24 mouse cellular contexts compared by ENCODE assay signal in genomic region chr10:36248451-36248850, GRCm38 (mm10).
"Had no signal": no experiment of that assay in that cellular context is flagged by ENCODE, and none has a peak within 500 bp of the region (broad histone marks: within the 10 kb centered on the region; RNA-seq: fewer than 3 reads in every experiment).

No protein-coding gene starts in this region.

- H3K9ac ChIP-seq: limb, embryonic 13.5 days; liver, embryonic 12.5 days; liver, embryonic 15.5 days; lung, embryonic 15.5 days; neural tube, embryonic 12.5 days; neural tube, embryonic 15.5 days had no signal

- H3K4me2 ChIP-seq: limb, embryonic 13.5 days; liver, embryonic 12.5 days; liver, embryonic 15.5 days; lung, embryonic 15.5 days; midbrain, embryonic 11.5 days; neural tube, embryonic 12.5 days; neural tube, embryonic 15.5 days had no signal

- H3K36me3 ChIP-seq: limb, embryonic 10.5 days; limb, embryonic 13.5 days; liver, embryonic 12.5 days; liver, embryonic 15.5 days; lung, embryonic 15.5 days; neural tube, embryonic 12.5 days; neural tube, embryonic 15.5 days had no signal

- H3K9me3 ChIP-seq: limb, embryonic 10.5 days; limb, embryonic 13.5 days; liver, embryonic 12.5 days; liver, embryonic 15.5 days; lung, embryonic 15.5 days; megakaryocyte, embryonic 14.5 days; neural tube, embryonic 12.5 days; neural tube, embryonic 15.5 days had no signal

- H3K4me1 ChIP-seq: limb, embryonic 10.5 days; limb, embryonic 13.5 days; liver, embryonic 12.5 days; liver, embryonic 15.5 days; lung, embryonic 15.5 days; neural tube, embryonic 12.5 days; neural tube, embryonic 15.5 days had no signal

- H3K4me3 ChIP-seq: layer of hippocampus, adult 2 months; limb, embryonic 10.5 days; limb, embryonic 13.5 days; liver, embryonic 12.5 days; liver, embryonic 15.5 days; lung, embryonic 15.5 days; megakaryocyte, embryonic 14.5 days; neural tube, embryonic 12.5 days; neural tube, embryonic 15.5 days had no signal

- ATAC-seq: liver, embryonic 12.5 days had no signal

- H3K27me3 ChIP-seq: limb, embryonic 13.5 days; liver, embryonic 12.5 days; liver, embryonic 15.5 days; lung, embryonic 15.5 days; megakaryocyte, embryonic 14.5 days; neural tube, embryonic 12.5 days; neural tube, embryonic 15.5 days had no signal

- DNase-seq: kidney, postnatal 25 days; layer of hippocampus, adult 9-11 months; liver; lung, adult 18-20 months; lung, postnatal 10 days; lung, postnatal 36 days; midbrain, embryonic 14.5 days; right cerebral cortex, adult 18-20 months; right cerebral cortex, postnatal 14 days; right cerebral cortex, postnatal 4 days; thymus, adult 2 months; thymus, postnatal 14 days had no signal

- H3K27ac ChIP-seq: kidney, postnatal 0 days; layer of hippocampus, adult 2 months; limb, embryonic 10.5 days; limb, embryonic 13.5 days; liver, embryonic 12.5 days; liver, embryonic 15.5 days; lung, embryonic 15.5 days; neural tube, embryonic 12.5 days; neural tube, embryonic 15.5 days; stomach, postnatal 0 days had no signal
